Mouse (Mus musculus): ENCODE measurements around the gene Prkca. TPM values are rescaled to one million over a fixed set of nuclear protein-coding genes. Genes with fewer than 3 reads are reported as not detected.

The Prkca gene
- 2.5 and 2.6 TPM in 2 replicates for polyA plus RNA-seq (2015; fragmentation: Nextera tagmentation; extraction: Ambion mirVana)

- Histone ChIP-seq H3K27me3 (peaks cover 48% of the 10 kb centered on the region), H3K9ac (peak within 1 kb of the TSS; percentile 63), H3K9me3 (replicated peaks) (no peaks in the 10 kb centered on the region), H3K4me2 (peak within 1 kb of the TSS; percentile 87), H3K27ac (replicated peaks) (no peak within 1 kb of the TSS), H3K4me1 (replicated peaks) (peaks cover 24% of the 10 kb centered on the region), H3K36me3 (replicated peaks) (no peaks in the 10 kb centered on the region), H3K4me3 (replicated peaks) (peak within 1 kb of the TSS; percentile 69)
- ATAC-seq (ENCODE audit: insufficient read depth): peak; percentile 92
- under 1% methylated on average over 56 of the region's 63 CpGs for WGBS (ENCODE audit: insufficient replicate concordance)
These were observed at the start of gene Prkca for GRCm38 (mm10) chr11:108343789-108344462. Prkca (minus strand) TSS chr11:108343928.

GRCm38 (mm10) chr11:108385666-108386024 is 41.9 kb upstream of the Prkca start:
- Histone ChIP-seq H3K27ac (replicated peaks) (peak overlapping the region; percentile 33; the same call in 1 of the 2 replicates), H3K9me3 (replicated peaks) (no peaks in the 10 kb centered on the region), H3K36me3 (replicated peaks) (no peaks in the 10 kb centered on the region), H3K27me3 (no peaks in the 10 kb centered on the region), H3K4me3 (replicated peaks) (no peak overlapping the region), H3K4me2 (no peak overlapping the region), H3K4me1 (replicated peaks) (no peaks in the 10 kb centered on the region), H3K9ac (no peak overlapping the region)
- ATAC-seq (ENCODE audit: insufficient read depth): no peak
- 63% methylated on average over 1 of the region's 1 CpGs for whole genome bisulfite sequencing (ENCODE audit: insufficient replicate concordance)

GRCm38 (mm10) chr11:108384920-108385665 is 41.4 kb upstream of the Prkca start:
- H3K4me3 ChIP-seq (replicated peaks): no peak overlapping the region
- peak overlapping the region; percentile 41; the same call in 1 of the 2 replicates for H3K27ac ChIP-seq (replicated peaks)
- H3K4me1 ChIP-seq (replicated peaks): no peaks in the 10 kb centered on the region
- WGBS (ENCODE audit: insufficient replicate concordance): 46% methylated on average over 4 of the region's 4 CpGs
- H3K9ac ChIP-seq: no peak overlapping the region
- no peaks in the 10 kb centered on the region for H3K27me3 ChIP-seq
- no peaks in the 10 kb centered on the region for H3K9me3 ChIP-seq (replicated peaks)
- no peaks in the 10 kb centered on the region for H3K36me3 ChIP-seq (replicated peaks)
- ATAC-seq (ENCODE audit: insufficient read depth): no peak
- H3K4me2 ChIP-seq: no peak overlapping the region

GRCm38 (mm10) chr11:108382664-108383063 is 38.9 kb upstream of the Prkca start:
- H3K27me3 ChIP-seq: no peaks in the 10 kb centered on the region
- no peak for ATAC-seq (ENCODE audit: insufficient read depth)

GRCm38 (mm10) chr11:108378363-108378751 is 34.6 kb upstream of the Prkca start:
- WGBS (ENCODE audit: insufficient replicate concordance): 57% methylated on average over 4 of the region's 4 CpGs
- Histone ChIP-seq H3K9ac (no peak overlapping the region), H3K4me1 (replicated peaks) (no peaks in the 10 kb centered on the region), H3K9me3 (replicated peaks) (no peaks in the 10 kb centered on the region), H3K27ac (replicated peaks) (no peak overlapping the region), H3K4me3 (replicated peaks) (no peak overlapping the region), H3K36me3 (replicated peaks) (no peaks in the 10 kb centered on the region), H3K4me2 (no peak overlapping the region), H3K27me3 (no peaks in the 10 kb centered on the region)
- ATAC-seq (ENCODE audit: insufficient read depth): no peak

More at GRCm38 (mm10) chr11:108382664-108383063, 38.9 kb upstream of the Prkca start:
- H3K4me1 ChIP-seq (replicated peaks): no peaks in the 10 kb centered on the region
- H3K9me3 ChIP-seq (replicated peaks): no peaks in the 10 kb centered on the region
- H3K27ac ChIP-seq (replicated peaks): no peak overlapping the region
- H3K9ac ChIP-seq: no peak overlapping the region
- no peaks in the 10 kb centered on the region for H3K36me3 ChIP-seq (replicated peaks)
- 54% methylated on average over 3 of the region's 3 CpGs for WGBS (ENCODE audit: insufficient replicate concordance)
- no peak overlapping the region for H3K4me2 ChIP-seq
- H3K4me3 ChIP-seq (replicated peaks): no peak overlapping the region

GRCm38 (mm10) chr11:108377680-108378362 is 34.1 kb upstream of the Prkca start:
- Histone ChIP-seq H3K4me1 (replicated peaks) (no peaks in the 10 kb centered on the region), H3K36me3 (replicated peaks) (no peaks in the 10 kb centered on the region), H3K27me3 (no peaks in the 10 kb centered on the region), H3K4me3 (replicated peaks) (no peak overlapping the region), H3K4me2 (no peak overlapping the region), H3K9ac (no peak overlapping the region), H3K9me3 (replicated peaks) (no peaks in the 10 kb centered on the region), H3K27ac (replicated peaks) (no peak overlapping the region)
- 0 out of 2 replicates have a peak, but pooled peaks have one; percentile 37 for ATAC-seq (ENCODE audit: insufficient read depth)
- WGBS (ENCODE audit: insufficient replicate concordance): 29% methylated on average over 19 of the region's 19 CpGs

- Histone ChIP-seq H3K27me3 (no peaks in the 10 kb centered on the region), H3K9ac (no peak overlapping the region), H3K4me2 (no peak overlapping the region), H3K4me3 (replicated peaks) (no peak overlapping the region), H3K4me1 (replicated peaks) (no peaks in the 10 kb centered on the region), H3K36me3 (replicated peaks) (no peaks in the 10 kb centered on the region), H3K27ac (replicated peaks) (no peak overlapping the region), H3K9me3 (replicated peaks) (no peaks in the 10 kb centered on the region)
- 60% methylated on average over 7 of the region's 7 CpGs for WGBS (ENCODE audit: insufficient replicate concordance)
- no peak for ATAC-seq (ENCODE audit: insufficient read depth)
These were observed 33.1 kb upstream of the Prkca start for GRCm38 (mm10) chr11:108376815-108377214.

GRCm38 (mm10) chr11:108367046-108367445 is 23.3 kb upstream of the Prkca start:
- Histone ChIP-seq H3K9ac (no peak overlapping the region), H3K27ac (replicated peaks) (no peak overlapping the region), H3K36me3 (replicated peaks) (no peaks in the 10 kb centered on the region), H3K27me3 (no peaks in the 10 kb centered on the region), H3K4me1 (replicated peaks) (no peaks in the 10 kb centered on the region), H3K4me2 (no peak overlapping the region), H3K4me3 (replicated peaks) (no peak overlapping the region), H3K9me3 (replicated peaks) (no peaks in the 10 kb centered on the region)
- WGBS (ENCODE audit: insufficient replicate concordance): 11% methylated on average over 1 of the region's 1 CpGs
- ATAC-seq (ENCODE audit: insufficient read depth): no peak

GRCm38 (mm10) chr11:108365600-108365999 is 21.9 kb upstream of the Prkca start:
- Histone ChIP-seq H3K4me1 (replicated peaks) (no peaks in the 10 kb centered on the region), H3K36me3 (replicated peaks) (no peaks in the 10 kb centered on the region), H3K4me3 (replicated peaks) (no peak overlapping the region), H3K9ac (no peak overlapping the region), H3K27me3 (no peaks in the 10 kb centered on the region), H3K4me2 (no peak overlapping the region), H3K27ac (replicated peaks) (no peak overlapping the region), H3K9me3 (replicated peaks) (no peaks in the 10 kb centered on the region)
- no peak for ATAC-seq (ENCODE audit: insufficient read depth)
- WGBS (ENCODE audit: insufficient replicate concordance): 57% methylated on average over 7 of the region's 7 CpGs

GRCm38 (mm10) chr11:108364945-108365589 is 21.3 kb upstream of the Prkca start:
- no peak overlapping the region for H3K9ac ChIP-seq
- WGBS (ENCODE audit: insufficient replicate concordance): 31% methylated on average over 7 of the region's 7 CpGs
- no peak for ATAC-seq (ENCODE audit: insufficient read depth)

GRCm38 (mm10) chr11:108363991-108364390 is 20.3 kb upstream of the Prkca start:
- H3K4me1 ChIP-seq (replicated peaks): no peaks in the 10 kb centered on the region
- no peak overlapping the region for H3K9ac ChIP-seq
- no peaks in the 10 kb centered on the region for H3K27me3 ChIP-seq
- no peak overlapping the region for H3K27ac ChIP-seq (replicated peaks)
- H3K4me3 ChIP-seq (replicated peaks): no peak overlapping the region
- no peak overlapping the region for H3K4me2 ChIP-seq
- WGBS (ENCODE audit: insufficient replicate concordance): 70% methylated on average over 4 of the region's 4 CpGs
- H3K36me3 ChIP-seq (replicated peaks): no peaks in the 10 kb centered on the region
- H3K9me3 ChIP-seq (replicated peaks): no peaks in the 10 kb centered on the region
- ATAC-seq (ENCODE audit: insufficient read depth): no peak

More at GRCm38 (mm10) chr11:108364945-108365589, 21.3 kb upstream of the Prkca start:
- Histone ChIP-seq H3K4me1 (replicated peaks) (no peaks in the 10 kb centered on the region), H3K27ac (replicated peaks) (no peak overlapping the region), H3K4me3 (replicated peaks) (no peak overlapping the region), H3K27me3 (no peaks in the 10 kb centered on the region), H3K9me3 (replicated peaks) (no peaks in the 10 kb centered on the region), H3K4me2 (no peak overlapping the region), H3K36me3 (replicated peaks) (no peaks in the 10 kb centered on the region)
